Mouse (Mus musculus) MEL (cell line): ENCODE data around the gene Insig1. TPM values are rescaled to one million over a fixed set of nuclear protein-coding genes. Genes with fewer than 3 reads are reported as not detected.

Experiments used
- DNase-seq: peaks from one replicate; pipeline ENCODE4 v3.0.0; 2011; ENCODE audit warnings: low read depth, low spot score
- H3K27ac ChIP-seq: 2 replicates; pipeline ENCODE4 v1.5.1; 2012; ENCODE audit warnings: low read depth, mild to moderate bottlenecking, control low read depth, low read length, moderate library complexity; ENCODE audit not compliant: control insufficient read depth
- H3K27me3 ChIP-seq, 2 experiments: fragments of 150-350 bp in 1 of 2; sonication (generic) in 1 of 2; 2 replicates each; pipeline ENCODE4 v1.6.1; 2012; ENCODE audit warnings: low read length in 2 of 2, mild to moderate bottlenecking in 2 of 2, improper control_type of control experiment in 1 of 2, moderate library complexity in 1 of 2; ENCODE audit not compliant: insufficient read depth in 2 of 2, control insufficient read depth in 1 of 2
- H3K36me3 ChIP-seq, 2 experiments: 2 replicates each; pipeline ENCODE4 v1.6.1; 2012 to 2014; ENCODE audit warnings: low read length in 2 of 2, improper control_type of control experiment in 1 of 2, inconsistent platforms in 1 of 2, mild to moderate bottlenecking in 1 of 2; ENCODE audit not compliant: insufficient read depth in 2 of 2, control insufficient read depth in 1 of 2
- H3K4me1 ChIP-seq, 2 experiments: fragments of 150-350 bp in 1 of 2; sonication (generic) in 1 of 2; 2 replicates each; pipeline ENCODE4 v1.6.1; 2012; ENCODE audit warnings: low read length in 2 of 2, improper control_type of control experiment in 1 of 2, mild to moderate bottlenecking in 1 of 2; ENCODE audit not compliant: insufficient read depth in 2 of 2, control insufficient read depth in 1 of 2
- H3K4me3 ChIP-seq, 2 experiments: fragments of 150-350 bp in 1 of 2; sonication (generic) in 1 of 2; 2 replicates each; pipeline ENCODE4 v1.5.1; 2012; ENCODE audit warnings: low read depth in 2 of 2, low read length in 2 of 2, mild to moderate bottlenecking in 2 of 2, moderate library complexity in 2 of 2, control low read depth in 1 of 2, improper control_type of control experiment in 1 of 2; ENCODE audit not compliant: control insufficient read depth in 1 of 2, insufficient read depth in 1 of 2
- H3K79me2 ChIP-seq: 2 replicates; pipeline ENCODE4 v1.6.1; 2012; ENCODE audit warnings: mild to moderate bottlenecking, low read length, moderate library complexity; ENCODE audit not compliant: control insufficient read depth, poor library complexity, insufficient read depth
- H3K9ac ChIP-seq: 2 replicates; pipeline ENCODE4 v1.6.1; 2012; ENCODE audit warnings: low read depth, mild to moderate bottlenecking, control low read depth, low read length, moderate library complexity; ENCODE audit not compliant: control insufficient read depth, poor library complexity, severe bottlenecking
- H3K9me3 ChIP-seq: fragments of 150-350 bp; sonication (generic); replicated peaks from 2 replicates; pipeline ENCODE4 v1.6.1; 2012; ENCODE audit warnings: mild to moderate bottlenecking, low read length, improper control_type of control experiment, moderate library complexity; ENCODE audit not compliant: insufficient read depth
- BHLHE40 ChIP-seq: IDR thresholded peaks from 2 replicates; pipeline ENCODE4 v1.6.1; 2012; ENCODE audit warnings: low read depth, mild to moderate bottlenecking, inconsistent platforms, low read length, improper control_type of control experiment, borderline replicate concordance
- CHD1 ChIP-seq: IDR thresholded peaks from 2 replicates; pipeline ENCODE4 v1.6.1; 2012; ENCODE audit warnings: low read depth, mild to moderate bottlenecking, inconsistent platforms, low read length, improper control_type of control experiment
- ELF1 ChIP-seq: IDR thresholded peaks from 2 replicates; pipeline ENCODE4 v1.6.1; 2014; ENCODE audit warnings: low read depth, mild to moderate bottlenecking, inconsistent platforms, low read length, improper control_type of control experiment, moderate library complexity
- EP300 ChIP-seq, 2 experiments: IDR thresholded peaks; 2 replicates each; pipeline ENCODE4 v1.6.1; 2011; ENCODE audit warnings: improper control_type of control experiment in 2 of 2, low read length in 2 of 2, low read depth in 1 of 2, mild to moderate bottlenecking in 1 of 2
- GATA1 ChIP-seq: IDR thresholded peaks from 2 replicates; pipeline ENCODE4 v1.6.1; 2011; ENCODE audit warnings: low read depth, low read length, improper control_type of control experiment
- KAT2A ChIP-seq: conservative IDR thresholded peaks from 2 replicates; pipeline ENCODE4 v1.6.1; 2012; ENCODE audit warnings: low read depth, low read length, improper control_type of control experiment, inconsistent platforms
- MEF2A ChIP-seq: IDR thresholded peaks from 2 replicates; pipeline ENCODE4 v1.6.1; 2014; ENCODE audit warnings: low read depth, mild to moderate bottlenecking, inconsistent platforms, low read length, improper control_type of control experiment; ENCODE audit not compliant: poor library complexity, insufficient replicate concordance, severe bottlenecking; ENCODE audit errors: extremely low read depth
- MYC ChIP-seq: IDR thresholded peaks from 2 replicates; pipeline ENCODE4 v1.6.1; 2011; ENCODE audit warnings: low read depth, mild to moderate bottlenecking, low read length, improper control_type of control experiment, moderate library complexity
- NELFE ChIP-seq: IDR thresholded peaks from 2 replicates; pipeline ENCODE4 v1.6.1; 2011; ENCODE audit warnings: low read depth, low read length, improper control_type of control experiment
- NRF1 ChIP-seq: IDR thresholded peaks from 2 replicates; pipeline ENCODE4 v1.6.1; 2014; ENCODE audit warnings: low read depth, mild to moderate bottlenecking, inconsistent platforms, low read length, improper control_type of control experiment, moderate library complexity; ENCODE audit not compliant: poor library complexity, insufficient read depth, severe bottlenecking
- POLR2AphosphoS5 ChIP-seq: IDR thresholded peaks from 2 replicates; pipeline ENCODE4 v1.6.1; 2012; ENCODE audit warnings: low read depth, borderline replicate concordance, mild to moderate bottlenecking, inconsistent platforms, low read length, moderate library complexity, mixed read lengths
- RAD21 ChIP-seq: IDR thresholded peaks from 2 replicates; pipeline ENCODE4 v1.6.1; 2011; ENCODE audit warnings: mild to moderate bottlenecking, low read depth, low read length, improper control_type of control experiment
- TBP ChIP-seq: IDR thresholded peaks from 2 replicates; pipeline ENCODE4 v1.8.0; 2011; ENCODE audit warnings: low read depth, low read length, improper control_type of control experiment
- TCF12 ChIP-seq: IDR thresholded peaks from 2 replicates; pipeline ENCODE4 v1.6.1; 2014; ENCODE audit warnings: low read depth, mild to moderate bottlenecking, inconsistent platforms, low read length, improper control_type of control experiment, moderate library complexity
- ZC3H11A ChIP-seq: IDR thresholded peaks from 2 replicates; pipeline ENCODE4 v1.6.1; 2012; ENCODE audit warnings: low read depth, mild to moderate bottlenecking, inconsistent platforms, low read length, improper control_type of control experiment
- ZMIZ1 ChIP-seq: IDR thresholded peaks from 2 replicates; pipeline ENCODE4 v1.6.1; 2012; ENCODE audit warnings: low read depth, mild to moderate bottlenecking, inconsistent platforms, low read length, improper control_type of control experiment, moderate library complexity
- polyA plus RNA-seq, 2 experiments: library from polyadenylated mRNA; stranded (reverse) in 1 of 2; unstranded in 1 of 2; fragments of >175 nt in 1 of 2; fragments of >200 nt in 1 of 2; gene quantifications; 2 replicates each; pipeline versions ENCODE4 v1.2.1 to v1.2.4; 2012; ENCODE audit warnings: low replicate concordance in 2 of 2, low read depth in 1 of 2; ENCODE audit not compliant: insufficient read length in 2 of 2, insufficient read depth in 1 of 2, missing spikeins in 1 of 2
- total RNA-seq: library from RNA; depleted of rRNA; stranded (reverse); fragments of 300-350 nt; gene quantifications from 2 replicates; pipeline ENCODE4 v1.2.3, GENCODE M21; 2012

Insig1 gene
- total and polyA plus RNA-seq, 3 experiments = 61.3 to 73.2 TPM; not detected in 1

- Histone ChIP-seq H3K36me3 (no peaks in the 10 kb centered on the region), H3K27ac (no peak overlapping the region), H3K79me2 (no peaks in the 10 kb centered on the region), H3K9ac (no peak overlapping the region), H3K27me3 (no peaks in the 10 kb centered on the region), H3K9me3 (no peaks in the 10 kb centered on the region)
- DNase-seq = no peak
- TF ChIP-seq RAD21 (no peak), TBP (no peak), MEF2A (no peak)
- TF ChIP-seq, all 39 proteins: peak for 0
- H3K4me3 ChIP-seq = no peak overlapping the region
- no peaks in the 10 kb centered on the region for H3K4me1 ChIP-seq
These were observed 47.7 kb upstream of the Insig1 start for GRCm38 (mm10) chr5:28023452-28023851.

- H3K27ac ChIP-seq = no peak overlapping the region
- no peaks in the 10 kb centered on the region for H3K79me2 ChIP-seq
- DNase-seq = no peak
- H3K36me3 ChIP-seq = no peaks in the 10 kb centered on the region
- H3K4me3 ChIP-seq = no peak overlapping the region
- TF ChIP-seq CHD1 (no peak), GATA1 (no peak), POLR2AphosphoS5 (no peak), EP300 (IDR thresholded peaks at IDR 0.05; ENCODE audit: low read depth in 1 of 2, low read length in 2 of 2) (no peak), BHLHE40 (no peak), MYC (no peak), NELFE (no peak), TCF12 (no peak), KAT2A (no peak), ZC3H11A (no peak), RAD21 (no peak), TBP (no peak), ZMIZ1 (no peak), ELF1 (no peak), NRF1 (no peak)
- no peaks in the 10 kb centered on the region; a peak in 1 of 4 replicates for H3K27me3 ChIP-seq
- H3K4me1 ChIP-seq = no peaks in the 10 kb centered on the region
- H3K9me3 ChIP-seq = no peaks in the 10 kb centered on the region
- no peak overlapping the region for H3K9ac ChIP-seq
These were observed 39.5 kb upstream of the Insig1 start for GRCm38 (mm10) chr5:28031577-28032236.
